Mouse (Mus musculus) heart, adult 2 months (tissue): ENCODE data around the gene Crybg2.

Experiments
- CTCF ChIP-seq: fragments of 200-600 bp; IDR thresholded peaks from 2 replicates; pipeline ENCODE4 v1.8.1; 2022; ENCODE audit warnings: antibody characterized with exemption, mild to moderate bottlenecking, moderate library complexity
- EP300 ChIP-seq: fragments of 200-500 bp; IDR thresholded peaks from 2 replicates; pipeline ENCODE4 v1.6.1; 2011; ENCODE audit warnings: low read depth, low read length, control low read depth; ENCODE audit not compliant: insufficient read depth

DNA sequence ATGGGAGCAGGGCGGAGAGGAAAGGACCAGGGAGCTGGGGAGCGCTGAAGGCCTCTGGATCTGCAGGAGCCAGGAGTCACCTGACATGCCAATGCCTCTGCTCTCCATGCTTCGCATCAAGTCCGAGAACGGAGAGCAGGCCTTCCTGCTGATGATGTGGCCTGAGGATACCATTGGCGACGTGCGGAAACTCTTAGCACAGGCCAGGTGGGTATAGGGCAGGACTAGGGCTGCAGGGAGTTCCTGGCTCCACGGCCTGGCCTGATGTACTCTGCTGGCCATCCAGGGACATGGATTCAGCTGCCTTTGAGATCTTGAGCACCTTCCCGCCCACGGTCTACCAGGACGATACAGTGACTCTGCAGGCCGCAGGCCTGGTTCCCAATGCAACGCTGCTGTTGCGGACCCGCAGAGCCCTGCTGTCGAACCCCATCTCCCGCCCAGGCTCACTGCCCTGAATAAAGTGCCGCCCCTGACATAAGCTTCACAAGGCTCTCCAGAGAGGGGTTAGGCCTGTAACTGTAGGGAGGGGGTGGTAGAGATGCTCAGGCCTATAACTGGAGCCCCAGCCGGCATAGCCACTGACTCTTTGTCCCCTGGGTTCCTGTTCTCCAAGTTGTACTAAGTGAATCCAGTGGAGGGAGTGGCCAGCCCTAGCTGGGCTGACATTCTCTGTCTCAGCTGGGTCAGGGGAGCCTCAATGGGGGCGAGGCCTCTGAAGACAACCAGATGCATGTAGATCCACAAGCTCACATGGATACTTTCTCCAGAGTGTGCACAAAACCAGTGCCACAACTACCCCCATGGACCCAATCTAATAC lies 65.9 kb downstream of the Crybg2 start:
- TF ChIP-seq EP300 (no peak), CTCF (no peak)
